Mouse (Mus musculus) kidney, postnatal 25 days (tissue): ENCODE results near the gene Hadha.

ENCODE experiments used
- DNase-seq, 2 experiments: peaks; one replicate each; pipeline ENCODE4 v3.0.0; 2021; ENCODE audit warnings: mixed read lengths in 2 of 2

The Hadha gene

GRCm38 (mm10) chr5:30110371-30111060, 44.4 kb downstream of the Hadha start:
- no peak for DNase-seq

- DNase-seq = no peak
Observed at GRCm38 (mm10) chr5:30109899-30110298, 45.1 kb downstream of the Hadha start.

GRCm38 (mm10) chr5:30108233-30108632, 46.7 kb downstream of the Hadha start:
- no peak for DNase-seq

GRCm38 (mm10) chr5:30107611-30108041, 47.3 kb downstream of the Hadha start:
- no peak for DNase-seq

GRCm38 (mm10) chr5:30107186-30107585, 47.8 kb downstream of the Hadha start:
- no peak for DNase-seq

- no peak for DNase-seq
Observed at GRCm38 (mm10) chr5:30106756-30107155, 48.2 kb downstream of the Hadha start.

GRCm38 (mm10) chr5:30105668-30106300, 49.2 kb downstream of the Hadha start, which contains the start of gene 3110082J24Rik:
TSS of gene 3110082J24Rik (minus strand) at chr5:30106086.
- DNase-seq = no peak

GRCm38 (mm10) chr5:30104841-30105667, 49.9 kb downstream of the Hadha start, which contains the start of gene Garem2:
TSS of gene Garem2 (plus strand) at chr5:30105161.
- no peak for DNase-seq

GRCm38 (mm10) chr5:30104339-30104738, 50.6 kb downstream of the Hadha start:
- peak; percentile 63 to 72 for DNase-seq

- DNase-seq = no peak
Observed at GRCm38 (mm10) chr5:30103340-30103739, 51.6 kb downstream of the Hadha start.

- DNase-seq = no peak
Observed at GRCm38 (mm10) chr5:30098260-30098659, 56.7 kb downstream of the Hadha start.

GRCm38 (mm10) chr5:30095731-30096130, 59.2 kb downstream of the Hadha start:
- DNase-seq = no peak

GRCm38 (mm10) chr5:30094399-30094798, 60.6 kb downstream of the Hadha start:
- DNase-seq = no peak

- no peak for DNase-seq
Observed at GRCm38 (mm10) chr5:30092701-30093100, 62.3 kb downstream of the Hadha start.

- DNase-seq = peak; percentile 90
Observed at GRCm38 (mm10) chr5:30072825-30073821, 81.8 kb downstream of the Hadha start, which contains the start of gene Tyms. TSS of gene Tyms (minus strand) at chr5:30073617.

- no peak for DNase-seq
Observed at GRCm38 (mm10) chr5:30072377-30072776, 82.6 kb downstream of the Hadha start.

GRCm38 (mm10) chr5:30071677-30072076, 83.3 kb downstream of the Hadha start:
- DNase-seq = no peak
